Mouse (Mus musculus) heart, embryonic 11.5 days (tissue): ENCODE results near the gene Wdfy4. TPM values are rescaled to one million over a fixed set of nuclear protein-coding genes. Genes with fewer than 3 reads are reported as not detected.

ENCODE experiments used
- ATAC-seq: fragments of 200-750 bp; cut with Nextera tagmentation; replicated peaks from 2 replicates; pipeline ENCODE4 v1.8.0; 2017; ENCODE audit warnings: moderate library complexity; ENCODE audit not compliant: insufficient number of reproducible peaks, low FRiP score, low TSS enrichment
- H3K27ac ChIP-seq: fragments of 300-500 bp; sonication (generic); 2 replicates; pipeline ENCODE4 v1.5.1; 2014; ENCODE audit warnings: mild to moderate bottlenecking, low read depth, low read length
- H3K27me3 ChIP-seq: fragments of 300-500 bp; sonication (generic); 2 replicates; pipeline ENCODE4 v1.6.1; 2014; ENCODE audit warnings: mild to moderate bottlenecking, low read length, mixed read lengths; ENCODE audit not compliant: control insufficient read depth, insufficient read depth
- H3K36me3 ChIP-seq: fragments of 300-500 bp; sonication (generic); 2 replicates; pipeline ENCODE4 v1.6.1; 2014; ENCODE audit warnings: mild to moderate bottlenecking, low read length, moderate library complexity, mixed read lengths; ENCODE audit not compliant: control insufficient read depth, insufficient read depth
- H3K4me1 ChIP-seq: fragments of 300-500 bp; sonication (generic); 2 replicates; pipeline ENCODE4 v1.6.1; 2014; ENCODE audit warnings: low read length; ENCODE audit not compliant: control insufficient read depth, insufficient read depth
- H3K4me2 ChIP-seq: fragments of 300-500 bp; sonication (generic); 2 replicates; pipeline ENCODE4 v1.6.1; 2014; ENCODE audit warnings: mild to moderate bottlenecking, moderate library complexity
- H3K4me3 ChIP-seq: fragments of 300-500 bp; sonication (generic); 2 replicates; pipeline ENCODE4 v1.5.1; 2014; ENCODE audit warnings: low read depth, low read length
- H3K9ac ChIP-seq: fragments of 300-500 bp; sonication (generic); 2 replicates; pipeline ENCODE4 v1.6.1; 2014; ENCODE audit warnings: mild to moderate bottlenecking, low read depth, low read length, moderate library complexity
- H3K9me3 ChIP-seq: fragments of 300-500 bp; sonication (generic); replicated peaks from 2 replicates; pipeline ENCODE4 v1.6.1; 2016; ENCODE audit warnings: low read length; ENCODE audit not compliant: control insufficient read depth
- WGBS: fragments of 180-500 bp; shearing (Covaris S2); extraction: QIAGEN DNeasy Blood & Tissue Kit; methylation state at CpG from one replicate; pipeline ENCODE4 v1.1.7; 2014; ENCODE audit not compliant: insufficient replicate concordance; 5-methylcytosine and 5-hydroxymethylcytosine counted together
- polyA plus RNA-seq: library from polyadenylated mRNA; unstranded; fragments of >200 nt; fragmentation: Nextera tagmentation; extraction: Ambion mirVana; gene quantifications from 2 replicates; pipeline ENCODE4 v1.2.1, GENCODE M21; 2014

Gene Wdfy4
- polyA plus RNA-seq, 1 experiment from 2014 or later, result 0.19 TPM

DNA sequence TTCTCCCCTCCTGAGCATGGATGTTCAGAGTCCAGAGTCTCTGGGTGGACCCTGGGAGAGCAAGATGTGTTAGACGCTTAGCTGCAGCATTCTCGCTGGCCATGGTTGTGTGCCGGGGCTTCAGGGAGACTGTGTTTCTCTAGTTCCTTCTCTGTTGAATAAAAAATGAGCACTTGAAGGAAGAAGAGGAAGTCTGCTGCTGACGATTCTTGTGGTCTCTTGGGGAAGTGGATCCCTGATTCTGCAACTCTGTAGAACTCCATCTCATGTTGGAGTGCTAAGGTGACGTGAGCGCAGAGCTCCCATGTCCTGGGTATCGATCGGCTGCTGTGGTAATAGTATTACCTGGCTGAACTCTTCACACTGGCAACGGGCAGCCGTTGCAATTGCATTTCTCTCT lies 253.6 kb downstream of the Wdfy4 start:
- Histone ChIP-seq H3K27ac (no peak overlapping the region), H3K27me3 (no peaks in the 10 kb centered on the region), H3K36me3 (no peaks in the 10 kb centered on the region), H3K9ac (no peak overlapping the region), H3K9me3 (no peaks in the 10 kb centered on the region), H3K4me1 (no peaks in the 10 kb centered on the region), H3K4me2 (no peak overlapping the region), H3K4me3 (no peak overlapping the region)
- WGBS, result 82% methylated on average over 10 of the region's 10 CpGs
- no peak for ATAC-seq

DNA sequence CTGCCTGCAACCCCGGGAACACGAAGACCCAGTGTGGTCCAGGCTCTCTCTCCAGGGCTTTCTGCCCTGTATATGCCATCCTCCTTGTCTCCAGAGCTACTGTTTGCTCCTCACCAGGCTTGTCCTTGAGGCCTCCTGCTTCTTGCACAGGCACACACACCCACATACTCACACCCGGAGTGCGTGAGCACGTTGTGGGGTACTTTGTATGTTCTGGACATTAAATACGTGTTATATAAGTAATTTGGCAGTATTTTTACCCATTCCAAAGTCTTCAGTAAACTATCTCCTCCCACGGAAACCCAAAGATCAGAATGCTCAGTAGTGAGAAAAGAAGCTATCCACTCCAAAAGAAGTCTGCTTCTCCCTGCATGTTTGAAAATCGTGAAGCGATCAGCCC lies 261.4 kb downstream of the Wdfy4 start:
- no peaks in the 10 kb centered on the region for H3K4me1 ChIP-seq
- 79% methylated on average over 9 of the region's 9 CpGs for WGBS
- ATAC-seq, result no peak
- H3K4me2 ChIP-seq, result no peak overlapping the region
- H3K9ac ChIP-seq, result no peak overlapping the region
- H3K9me3 ChIP-seq, result no peaks in the 10 kb centered on the region
- no peak overlapping the region for H3K27ac ChIP-seq
- no peaks in the 10 kb centered on the region for H3K36me3 ChIP-seq
- H3K4me3 ChIP-seq, result no peak overlapping the region
- no peaks in the 10 kb centered on the region for H3K27me3 ChIP-seq

DNA sequence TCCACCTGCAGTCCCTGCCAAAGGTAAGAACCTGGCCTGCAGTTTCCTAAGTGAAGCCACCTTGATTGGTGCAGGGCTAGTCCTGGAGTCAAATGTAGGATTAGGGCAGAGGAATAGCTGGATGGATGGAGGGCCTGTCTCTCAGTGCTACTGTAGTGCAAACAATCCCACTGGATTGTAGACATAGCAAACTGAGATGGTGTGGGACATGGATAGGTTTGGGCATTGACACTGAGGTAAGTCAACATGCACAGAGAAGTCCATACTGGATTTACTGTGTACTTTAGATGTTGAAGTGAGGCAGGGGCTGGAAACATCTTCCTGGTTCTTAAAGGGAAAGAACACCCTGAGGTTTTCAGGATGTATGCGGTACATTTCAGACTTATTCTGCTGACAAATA lies 267.4 kb downstream of the Wdfy4 start:
- Histone ChIP-seq H3K4me1 (no peaks in the 10 kb centered on the region), H3K36me3 (no peaks in the 10 kb centered on the region), H3K27ac (no peak overlapping the region), H3K4me3 (no peak overlapping the region), H3K27me3 (no peaks in the 10 kb centered on the region), H3K9me3 (no peaks in the 10 kb centered on the region), H3K9ac (no peak overlapping the region), H3K4me2 (no peak overlapping the region)
- 98% methylated on average over 1 of the region's 1 CpGs for WGBS
- no peak for ATAC-seq

DNA sequence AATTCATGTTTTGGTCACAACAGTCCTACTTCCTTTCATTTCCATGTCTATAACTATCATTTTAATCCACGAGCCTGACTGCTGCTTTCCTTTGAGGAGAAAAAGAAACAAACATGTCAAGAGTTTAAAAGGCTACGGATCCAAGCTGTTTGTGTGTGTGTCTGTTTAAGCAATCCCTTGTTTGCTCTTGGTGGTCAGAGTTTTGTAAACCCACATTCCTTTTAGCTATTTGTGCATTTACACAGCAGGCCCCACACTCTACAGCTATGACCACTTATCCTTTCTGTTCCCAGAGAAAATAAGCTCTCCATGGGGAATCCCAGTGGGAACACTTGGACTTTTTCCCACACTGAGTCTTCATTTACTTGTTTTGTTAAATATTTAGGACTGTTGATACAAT lies 269.9 kb downstream of the Wdfy4 start:
- Histone ChIP-seq H3K36me3 (no peaks in the 10 kb centered on the region), H3K27ac (no peak overlapping the region), H3K4me3 (no peak overlapping the region), H3K27me3 (no peaks in the 10 kb centered on the region), H3K4me2 (no peak overlapping the region), H3K9me3 (no peaks in the 10 kb centered on the region), H3K4me1 (no peaks in the 10 kb centered on the region), H3K9ac (no peak overlapping the region)
- 56% methylated on average over 2 of the region's 2 CpGs for WGBS
- no peak for ATAC-seq

DNA sequence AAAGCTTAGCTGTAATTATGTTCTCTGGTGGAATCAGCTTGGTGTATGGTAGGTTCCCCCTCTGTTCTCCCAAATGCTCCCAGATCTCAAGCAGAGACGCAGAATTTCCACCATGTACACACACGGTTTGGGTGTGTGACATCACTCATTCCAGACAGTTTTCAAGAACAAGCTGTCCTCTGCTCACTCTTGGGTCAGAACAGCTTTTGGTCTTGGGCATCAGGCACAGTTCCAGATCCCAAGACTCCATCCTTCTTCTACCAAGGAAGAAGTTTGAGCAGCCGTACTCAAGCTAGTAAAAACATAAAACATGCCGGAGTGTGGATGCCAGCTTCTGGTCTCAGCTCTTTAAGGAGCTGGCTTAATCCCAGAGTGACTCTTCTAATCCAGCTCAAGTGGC lies 274.1 kb downstream of the Wdfy4 start:
- 83% methylated on average over 4 of the region's 4 CpGs for WGBS
- no peak for ATAC-seq

More for the DNA sequence above, 274.1 kb downstream of the Wdfy4 start:
- Histone ChIP-seq H3K4me3 (no peak overlapping the region), H3K27me3 (no peaks in the 10 kb centered on the region), H3K4me1 (no peaks in the 10 kb centered on the region), H3K27ac (no peak overlapping the region), H3K9me3 (no peaks in the 10 kb centered on the region), H3K9ac (no peak overlapping the region), H3K4me2 (no peak overlapping the region), H3K36me3 (no peaks in the 10 kb centered on the region)

Other genes starting within 250 kb of the Wdfy4 start
- 0.39 and 0.45 TPM in 2 replicates for gene Lrrc18, start 194.1 kb downstream of the Wdfy4 start, polyA plus RNA-seq
- 3.5 and 4.5 TPM in 2 replicates for gene Arhgap22, start 28.5 kb upstream of the Wdfy4 start, polyA plus RNA-seq